Mouse (Mus musculus) liver, embryonic 14.5 days (tissue): ENCODE results near the gene Ucp3. TPM values are rescaled to one million over a fixed set of nuclear protein-coding genes. Genes with fewer than 3 reads are reported as not detected.
A peak's percentile ranks its signal among the peaks of the same experiment; 100 is the strongest.

ENCODE experiments used
- ATAC-seq: fragments of 200-750 bp; cut with Nextera tagmentation; 2 replicates; pipeline ENCODE4 v1.8.0; 2017; ENCODE audit warnings: moderate number of reproducible peaks, mild to moderate bottlenecking, moderate library complexity; ENCODE audit not compliant: insufficient read depth
- DNase-seq, 3 experiments: peaks; one replicate each; pipeline ENCODE4 v3.0.0-alpha.2; 2012 to 2013; ENCODE audit warnings: low read depth in 3 of 3, low spot score in 3 of 3
- H3K27ac ChIP-seq: fragments of 300-500 bp; sonication (generic); 2 replicates; pipeline ENCODE4 v1.5.1; 2014; ENCODE audit warnings: moderate library complexity, mild to moderate bottlenecking, control low read depth, inconsistent platforms
- H3K27me3 ChIP-seq: fragments of 300-500 bp; sonication (generic); 2 replicates; pipeline ENCODE4 v1.6.1; 2014; ENCODE audit warnings: mild to moderate bottlenecking, low read length, moderate library complexity; ENCODE audit not compliant: control insufficient read depth, insufficient read depth
- H3K36me3 ChIP-seq: fragments of 300-500 bp; sonication (generic); replicated peaks from 2 replicates; pipeline ENCODE4 v1.6.1; 2014; ENCODE audit warnings: low read depth; ENCODE audit not compliant: control insufficient read depth, insufficient read depth
- H3K4me1 ChIP-seq, 2 experiments: fragments of 200-500 bp in 1 of 2; fragments of 300-500 bp in 1 of 2; sonication (generic) in 1 of 2; replicated peaks; 2 replicates each; pipeline ENCODE4 v1.6.1; 2012 to 2014; ENCODE audit warnings: antibody characterized with exemption in 1 of 2, inconsistent platforms in 1 of 2, low read length in 1 of 2; ENCODE audit not compliant: control insufficient read depth in 2 of 2, insufficient read depth in 2 of 2
- H3K4me2 ChIP-seq: fragments of 300-500 bp; sonication (generic); 2 replicates; pipeline ENCODE4 v1.6.1; 2014; ENCODE audit warnings: low read depth, mild to moderate bottlenecking, control low read depth, moderate library complexity
- H3K4me3 ChIP-seq, 2 experiments: fragments of 200-500 bp in 1 of 2; fragments of 300-500 bp in 1 of 2; sonication (generic) in 1 of 2; 2 replicates each; pipeline ENCODE4 v1.5.1; 2012 to 2014; ENCODE audit warnings: low read depth in 2 of 2, low read length in 2 of 2, mild to moderate bottlenecking in 2 of 2, control low read depth in 1 of 2, inconsistent platforms in 1 of 2, moderate library complexity in 1 of 2; ENCODE audit not compliant: insufficient read depth in 1 of 2
- H3K9ac ChIP-seq: fragments of 300-500 bp; sonication (generic); replicated peaks from 2 replicates; pipeline ENCODE4 v1.6.1; 2014; ENCODE audit warnings: mild to moderate bottlenecking, control low read depth, moderate library complexity
- H3K9me3 ChIP-seq: fragments of 300-500 bp; sonication (generic); 2 replicates; pipeline ENCODE4 v1.6.1; 2016; ENCODE audit warnings: low read length, mixed read lengths; ENCODE audit not compliant: control insufficient read depth
- CTCF ChIP-seq: IDR thresholded peaks from 2 replicates; pipeline ENCODE4 v1.5.1; 2016; ENCODE audit warnings: antibody characterized with exemption, low read depth, control low read depth
- EP300 ChIP-seq: IDR thresholded peaks from 2 replicates; pipeline ENCODE4 v1.6.1; 2016; ENCODE audit warnings: antibody characterized with exemption, low read depth
- WGBS: fragments of 180-500 bp; shearing (Covaris S2); extraction: QIAGEN DNeasy Blood & Tissue Kit; methylation state at CpG from one replicate; pipeline ENCODE4 v1.1.7; 2014; ENCODE audit not compliant: insufficient replicate concordance; 5-methylcytosine and 5-hydroxymethylcytosine counted together
- polyA plus RNA-seq, 2 experiments: library from polyadenylated mRNA; depleted of rRNA in 1 of 2; stranded (reverse) in 1 of 2; unstranded in 1 of 2; fragments of >200 nt; fragmentation: Nextera tagmentation in 1 of 2; extraction: Ambion mirVana in 1 of 2; gene quantifications; 2 replicates each; pipeline versions ENCODE4 v1.2.1 to v1.2.3; 2012 to 2014

Gene Ucp3
- polyA plus RNA-seq, 2 experiments = 0.02 TPM; not detected in 1

GRCm38 (mm10) chr7:100503076-100503475 lies 30.3 kb downstream of the Ucp3 start:
- Histone ChIP-seq H3K4me2 (no peak overlapping the region), H3K36me3 (peaks cover 24% of the 10 kb centered on the region), H3K4me1 (peaks cover 15 to 29% of the 10 kb centered on the region in 2 experiments), H3K4me3 (no peak overlapping the region), H3K27ac (peak overlapping the region; percentile 62), H3K9me3 (no peaks in the 10 kb centered on the region), H3K9ac (no peak overlapping the region), H3K27me3 (no peaks in the 10 kb centered on the region)
- ATAC-seq = peak; percentile 19
- TF ChIP-seq EP300 = no peak
- TF ChIP-seq CTCF = no peak
- DNase-seq = no peak
- 31% methylated on average over 5 of the region's 5 CpGs for WGBS

- H3K36me3 ChIP-seq = peaks cover 5% of the 10 kb centered on the region
- H3K9me3 ChIP-seq = no peaks in the 10 kb centered on the region
- DNase-seq (no peak), ATAC-seq (no peak)
- TF ChIP-seq CTCF = no peak
- no peak for TF ChIP-seq EP300
- no peak overlapping the region for H3K27ac ChIP-seq
- H3K4me1 ChIP-seq = peaks cover 15 to 29% of the 10 kb centered on the region in 2 experiments
- no peak overlapping the region for H3K4me2 ChIP-seq
- no peak overlapping the region for H3K9ac ChIP-seq
- WGBS = 70% methylated on average over 13 of the region's 13 CpGs
- no peaks in the 10 kb centered on the region for H3K27me3 ChIP-seq
- no peak overlapping the region for H3K4me3 ChIP-seq
Measured at GRCm38 (mm10) chr7:100504740-100505487, 32.1 kb downstream of the Ucp3 start.

GRCm38 (mm10) chr7:100506494-100506893 lies 33.7 kb downstream of the Ucp3 start:
- WGBS = 62% methylated on average over 4 of the region's 4 CpGs
- Histone ChIP-seq H3K27me3 (no peaks in the 10 kb centered on the region; the same call in 1 of the 2 replicates), H3K9me3 (no peaks in the 10 kb centered on the region), H3K4me1 (peaks cover 15 to 21% of the 10 kb centered on the region in 2 experiments), H3K9ac (no peak overlapping the region), H3K27ac (no peak overlapping the region), H3K4me2 (no peak overlapping the region), H3K4me3 (no peak overlapping the region), H3K36me3 (no peaks in the 10 kb centered on the region)
- TF ChIP-seq EP300 (no peak), CTCF (0 out of 2 replicates have a peak, but pooled peaks have one; percentile 14)
- no peak for ATAC-seq
- no peak for DNase-seq

GRCm38 (mm10) chr7:100508670-100509069 lies 35.9 kb downstream of the Ucp3 start:
- Histone ChIP-seq H3K36me3 (no peaks in the 10 kb centered on the region), H3K4me1 (peaks cover 0 to 2% of the 10 kb centered on the region in 2 experiments; a peak in 1 of 4 replicates), H3K4me2 (no peak overlapping the region), H3K27me3 (no peaks in the 10 kb centered on the region; the same call in 1 of the 2 replicates), H3K4me3 (no peak overlapping the region), H3K27ac (no peak overlapping the region), H3K9me3 (no peaks in the 10 kb centered on the region), H3K9ac (no peak overlapping the region)
- ATAC-seq (no peak), DNase-seq (no peak)
- no peak for TF ChIP-seq CTCF
- no peak for TF ChIP-seq EP300
- WGBS = 17% methylated on average over 3 of the region's 3 CpGs

- no peak for ATAC-seq
- Histone ChIP-seq H3K9me3 (no peaks in the 10 kb centered on the region), H3K27ac (no peak overlapping the region), H3K4me3 (no peak overlapping the region), H3K4me1 (no peaks in the 10 kb centered on the region; a peak in 1 of 4 replicates), H3K9ac (no peak overlapping the region), H3K36me3 (no peaks in the 10 kb centered on the region), H3K4me2 (no peak overlapping the region), H3K27me3 (no peaks in the 10 kb centered on the region; the same call in 1 of the 2 replicates)
- no peak for DNase-seq
- WGBS = 48% methylated on average over 8 of the region's 8 CpGs
- no peak for TF ChIP-seq CTCF
- TF ChIP-seq EP300 = no peak
Measured at GRCm38 (mm10) chr7:100511602-100512001, 38.8 kb downstream of the Ucp3 start.
